Mouse (Mus musculus): ENCODE results near the gene Raet1e.

DNA sequence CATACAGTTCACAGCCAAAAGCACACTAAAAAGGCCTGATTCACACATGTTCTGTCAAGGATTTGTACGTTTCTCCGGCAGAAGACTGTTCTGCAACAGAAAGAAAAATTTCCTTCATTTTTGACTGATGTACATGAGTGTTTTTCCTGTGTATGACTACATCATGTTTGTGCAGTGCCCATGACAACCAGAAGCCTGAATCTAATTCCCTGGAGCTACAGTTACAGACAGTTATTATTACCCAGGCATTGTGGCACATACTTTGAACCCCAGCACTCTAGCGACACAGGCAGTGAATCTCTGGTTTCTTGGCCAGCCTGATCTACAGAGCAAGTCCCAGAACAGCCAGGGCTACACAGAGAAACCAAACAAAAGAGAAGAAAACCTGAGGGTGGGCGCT, 147.4 kb downstream of the Raet1e start:
- no peak for TF ChIP-seq CTCF (IDR thresholded peaks at IDR 0.05; ENCODE audit: low read depth)
- TF ChIP-seq EP300 (IDR thresholded peaks at IDR 0.05; ENCODE audit: low read depth): no peak
